Mouse (Mus musculus): ENCODE measurements around the gene Tmem127. TPM values are rescaled to one million over a fixed set of nuclear protein-coding genes. Genes with fewer than 3 reads are reported as not detected.
"Not testable (repeated sequence)": the region's sequence is repeated elsewhere in the genome, so short reads cannot be mapped to it uniquely, and the experiment has no call there.

Tmem127 gene
- 17.5 and 26.0 TPM in 2 replicates for total RNA-seq (2014; fragmentation: Nextera tagmentation)
- total RNA-seq (2017): 38.7 and 39.5 TPM in 2 replicates

DNA sequence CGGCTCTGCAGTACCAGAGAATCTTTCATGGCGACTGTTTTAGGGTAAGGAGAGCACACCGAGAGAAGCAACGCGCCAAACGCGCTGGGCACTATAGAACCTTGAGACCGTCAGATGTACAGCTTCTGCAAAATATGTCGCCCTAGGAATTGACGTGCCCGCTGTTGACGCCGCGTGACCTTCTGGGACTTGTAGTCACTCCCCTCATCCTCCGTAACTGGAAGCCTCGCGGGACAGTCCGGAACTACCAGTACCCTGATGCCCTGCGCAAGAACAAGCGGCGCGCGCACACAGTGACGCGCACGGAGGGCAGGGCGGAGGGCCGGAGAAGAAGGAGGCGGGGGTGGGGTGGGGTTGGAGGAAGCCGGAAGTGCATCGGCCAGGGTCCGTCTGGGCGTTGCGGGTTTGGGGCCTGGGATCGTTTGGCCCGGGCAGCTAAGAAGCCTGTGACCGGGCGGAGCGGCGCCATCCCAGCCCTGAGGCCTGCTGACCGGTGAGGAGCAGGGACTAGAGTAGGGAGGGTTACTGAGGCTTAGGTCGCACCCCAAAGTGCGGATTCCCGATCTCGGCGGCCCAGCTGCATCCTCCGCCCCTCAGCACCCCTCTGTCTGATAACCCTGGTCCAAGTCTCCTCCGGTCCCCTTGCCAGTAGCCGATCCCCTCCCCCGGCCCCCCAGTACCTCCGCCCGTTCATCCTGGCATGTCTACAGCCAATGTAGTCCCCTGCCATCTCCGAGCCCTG lies at the start of gene Tmem127, which contains the start of gene Ciao1:
Gene Tmem127 (plus strand): TSS at position 317 of the 742 bp plus-strand sequence.
Gene Ciao1 (minus strand): TSS at position 225 of the 742 bp plus-strand sequence.
- peak; percentile 89 for ATAC-seq (replicated peaks; ENCODE audit: low FRiP score, low TSS enrichment, poor library complexity, severe bottlenecking)

DNA sequence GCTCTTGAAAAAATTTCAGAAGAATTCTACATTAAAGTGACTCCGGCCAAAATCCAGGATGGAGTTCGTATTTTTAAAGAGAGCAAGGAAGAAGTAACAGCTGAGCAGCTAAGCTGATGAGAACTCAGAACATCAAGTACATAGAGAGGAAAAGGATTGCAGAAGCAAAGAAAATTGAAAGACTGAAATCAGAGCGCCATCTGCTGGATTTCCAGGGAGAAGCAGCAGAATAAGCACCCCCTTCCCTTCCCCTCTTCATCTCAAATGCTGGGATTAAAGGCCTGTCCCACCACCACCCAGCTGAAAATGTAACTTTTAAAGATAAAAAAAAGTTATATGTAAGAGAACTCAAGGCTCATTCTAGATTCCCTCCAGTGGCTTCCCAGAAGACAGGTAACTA lies 42.8 kb upstream of the Tmem127 start:
- 0 out of 2 replicates have a peak, but pooled peaks have one; percentile 23 for ATAC-seq (replicated peaks; ENCODE audit: low FRiP score, low TSS enrichment, poor library complexity, severe bottlenecking)

DNA sequence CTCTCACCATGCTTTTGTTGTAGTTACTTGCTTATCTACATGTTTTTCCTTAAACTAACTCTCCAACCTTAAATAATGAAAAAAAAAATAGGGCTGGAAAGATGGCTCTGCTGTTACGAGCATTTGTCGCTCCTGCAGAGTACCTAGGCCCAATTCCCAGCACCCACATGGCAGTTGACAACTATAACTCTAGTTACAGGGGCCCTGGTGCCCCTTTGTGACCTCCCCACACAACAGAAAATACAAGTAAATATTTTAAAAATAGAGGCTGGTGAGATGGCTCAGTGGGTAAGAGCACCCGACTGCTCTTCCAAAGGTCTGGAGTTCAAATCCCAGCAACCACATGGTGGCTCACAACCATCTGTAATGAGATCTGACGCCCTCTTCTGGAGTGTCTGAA lies 41.8 kb upstream of the Tmem127 start:
- ATAC-seq (replicated peaks; ENCODE audit: low FRiP score, low TSS enrichment, poor library complexity, severe bottlenecking): not testable (repeated sequence)

DNA sequence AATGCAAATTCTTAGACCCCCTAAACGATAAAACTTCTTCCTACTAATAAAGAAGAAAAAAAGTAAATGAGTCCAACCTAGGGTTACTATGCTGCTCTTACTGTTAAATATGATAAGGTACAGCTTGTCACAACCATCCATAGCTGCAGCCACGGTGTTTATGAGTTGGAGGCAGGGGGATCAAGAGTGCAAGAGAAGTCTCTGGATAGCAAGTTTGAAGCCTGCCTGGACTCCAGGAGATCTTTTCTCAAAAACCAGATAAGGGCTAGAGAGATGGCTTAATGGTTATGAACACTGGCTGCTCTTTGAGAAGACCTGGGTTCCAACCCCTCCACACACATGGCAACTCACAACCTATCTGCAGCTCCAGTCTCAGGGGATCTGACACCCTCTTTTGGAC lies 40.8 kb upstream of the Tmem127 start:
- no peak for ATAC-seq (replicated peaks; ENCODE audit: low FRiP score, low TSS enrichment, poor library complexity, severe bottlenecking)

DNA sequence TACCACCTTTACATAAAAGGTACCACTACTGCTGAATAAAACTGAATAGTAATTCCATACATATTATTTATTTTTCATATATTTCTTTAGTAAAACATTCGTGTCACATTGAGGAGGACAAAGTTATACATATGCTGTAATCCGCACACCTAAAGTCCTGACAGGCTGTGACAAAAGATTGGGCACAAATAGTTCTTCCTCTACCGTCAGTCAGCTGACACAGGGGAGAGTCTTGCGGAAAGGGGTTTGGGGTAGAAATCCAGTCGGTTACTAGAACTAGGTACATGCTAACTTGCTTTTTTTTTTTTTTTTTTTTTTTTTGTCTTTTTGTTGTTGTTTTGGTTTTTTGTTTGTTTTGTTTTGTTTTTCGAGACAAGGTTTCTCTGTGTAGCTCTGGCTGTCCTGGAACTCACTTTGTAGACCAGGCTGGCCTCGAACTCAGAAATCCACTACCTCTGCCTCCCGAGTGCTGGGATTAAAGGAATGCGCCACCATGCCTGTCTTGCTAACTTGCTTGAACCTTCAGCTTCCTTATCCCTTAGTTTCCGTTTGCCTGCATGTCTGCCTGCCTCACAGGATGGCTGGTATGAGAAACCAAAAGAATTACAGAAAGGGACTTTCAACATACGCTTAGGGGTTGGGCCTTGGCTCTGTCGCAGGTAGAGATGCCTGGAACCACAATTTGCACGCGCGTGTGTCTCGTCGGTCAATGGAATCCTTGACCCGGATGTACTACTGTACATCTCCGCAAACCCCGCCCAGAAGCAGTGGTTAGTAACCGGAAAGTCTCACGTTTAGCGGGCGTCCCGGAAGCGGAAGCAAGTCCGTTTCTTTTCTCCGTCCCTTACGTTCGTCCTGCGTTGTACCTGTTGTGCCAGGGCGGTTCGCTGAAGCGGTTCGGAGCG lies 39.9 kb upstream of the Tmem127 start, which contains the start of the genes 1810024B03Rik and Snrnp200:
Gene 1810024B03Rik (minus strand): TSS at position 734 of the 905 bp plus-strand sequence.
Gene Snrnp200 (plus strand): TSS at position 840 of the 905 bp plus-strand sequence.
- ATAC-seq (replicated peaks; ENCODE audit: low FRiP score, low TSS enrichment, poor library complexity, severe bottlenecking): peak; percentile 96

DNA sequence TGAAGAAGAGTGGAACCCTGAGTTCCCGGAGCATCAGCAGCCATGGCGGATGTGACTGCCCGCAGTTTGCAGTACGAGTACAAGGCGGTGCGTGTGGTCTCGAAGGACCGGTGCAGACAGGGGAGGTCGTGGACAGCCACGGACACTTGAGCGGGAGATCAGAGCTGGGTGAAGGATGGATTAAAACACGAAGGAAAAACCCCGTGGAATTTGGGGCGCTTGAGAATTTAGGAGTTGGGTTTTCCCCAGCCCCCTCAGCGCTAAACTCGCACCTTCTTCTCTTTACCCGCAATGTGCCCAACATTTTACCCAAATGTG lies 39.3 kb upstream of the Tmem127 start:
- no peak for ATAC-seq (replicated peaks; ENCODE audit: low FRiP score, low TSS enrichment, poor library complexity, severe bottlenecking)

DNA sequence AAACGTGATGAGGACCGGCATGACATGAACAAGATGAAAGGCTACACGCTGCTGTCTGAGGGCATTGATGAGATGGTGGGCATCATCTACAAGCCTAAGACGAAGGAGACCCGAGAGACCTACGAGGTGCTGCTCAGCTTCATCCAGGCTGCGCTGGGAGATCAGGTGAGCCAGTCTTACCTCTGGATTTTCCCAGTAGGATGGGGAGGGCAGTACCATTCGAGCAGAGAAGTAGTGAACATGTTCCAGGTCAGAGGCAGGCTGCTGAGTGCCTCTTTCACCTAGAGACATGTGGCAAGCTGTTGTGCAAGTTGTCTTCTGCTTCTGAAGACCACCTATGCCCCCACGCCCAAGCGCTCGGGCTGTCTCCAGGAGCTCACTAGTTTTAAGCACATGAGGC lies 37.0 kb upstream of the Tmem127 start:
- ATAC-seq (replicated peaks; ENCODE audit: low FRiP score, low TSS enrichment, poor library complexity, severe bottlenecking): no peak

DNA sequence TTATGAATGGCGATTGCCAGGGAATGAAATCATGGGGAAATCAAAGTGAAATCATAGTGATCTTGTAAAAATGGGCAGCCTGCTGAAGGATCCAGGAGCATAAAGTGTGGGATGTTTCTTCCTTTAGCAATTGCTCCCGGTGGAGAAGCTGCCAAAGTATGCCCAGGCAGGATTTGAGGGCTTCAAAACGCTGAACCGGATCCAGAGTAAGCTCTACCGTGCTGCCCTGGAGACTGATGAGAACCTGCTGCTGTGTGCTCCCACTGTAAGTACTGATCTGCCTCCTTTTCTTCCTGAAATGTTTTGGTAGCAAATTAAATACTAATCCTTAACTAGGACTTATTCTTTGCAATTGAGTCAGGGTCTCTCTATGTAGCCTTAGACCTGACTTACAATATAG lies 30.0 kb upstream of the Tmem127 start:
- no peak for ATAC-seq (replicated peaks; ENCODE audit: low FRiP score, low TSS enrichment, poor library complexity, severe bottlenecking)

DNA sequence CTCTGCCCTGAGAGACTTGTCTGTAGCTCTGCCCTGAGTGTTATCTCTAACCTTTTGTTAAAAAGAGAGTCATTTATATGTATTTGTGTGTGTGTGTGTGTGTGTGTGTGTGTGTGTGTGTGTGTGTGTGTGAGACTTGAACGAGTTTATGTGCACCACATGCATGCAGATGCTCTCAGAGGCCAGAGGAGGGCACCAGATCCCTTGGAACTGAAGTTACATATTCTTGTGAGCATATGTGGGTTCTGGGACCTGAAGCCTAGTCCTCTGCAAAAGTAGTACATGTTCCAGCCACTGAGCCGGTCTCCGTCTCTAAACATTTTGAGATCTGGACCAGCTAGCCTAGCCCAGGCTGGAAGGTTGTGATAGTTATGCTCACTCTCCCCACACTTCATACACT lies 22.4 kb upstream of the Tmem127 start:
- ATAC-seq (replicated peaks; ENCODE audit: low FRiP score, low TSS enrichment, poor library complexity, severe bottlenecking): no peak

DNA sequence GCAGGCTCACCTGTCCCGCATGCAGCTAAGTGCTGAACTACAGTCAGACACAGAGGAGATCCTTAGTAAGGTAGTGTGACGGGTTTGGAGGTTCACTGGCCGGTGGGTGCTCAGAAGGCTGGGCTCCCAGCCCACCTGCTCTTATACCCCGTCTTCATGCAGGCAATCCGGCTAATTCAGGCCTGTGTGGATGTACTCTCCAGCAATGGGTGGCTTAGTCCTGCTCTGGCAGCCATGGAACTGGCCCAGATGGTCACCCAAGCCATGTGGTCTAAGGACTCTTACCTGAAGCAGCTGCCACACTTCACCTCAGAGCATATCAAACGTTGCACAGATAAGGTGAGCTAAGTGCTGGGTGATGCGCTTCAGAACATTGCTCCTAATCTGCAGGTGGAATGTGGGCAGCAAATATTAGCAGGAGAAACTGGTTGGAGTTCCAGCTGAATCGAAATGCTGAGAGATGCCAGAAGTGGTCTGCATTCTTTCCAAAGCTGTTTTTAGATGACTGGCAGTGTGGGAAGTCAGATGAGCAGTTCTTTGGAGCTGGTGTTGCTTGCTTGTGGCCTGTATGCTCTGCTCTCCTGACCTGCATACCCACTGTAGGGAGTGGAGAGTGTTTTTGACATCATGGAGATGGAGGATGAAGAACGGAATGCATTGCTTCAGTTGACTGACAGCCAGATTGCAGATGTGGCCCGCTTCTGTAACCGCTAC lies 9.7 kb upstream of the Tmem127 start:
- ATAC-seq (replicated peaks; ENCODE audit: low FRiP score, low TSS enrichment, poor library complexity, severe bottlenecking): no peak

DNA sequence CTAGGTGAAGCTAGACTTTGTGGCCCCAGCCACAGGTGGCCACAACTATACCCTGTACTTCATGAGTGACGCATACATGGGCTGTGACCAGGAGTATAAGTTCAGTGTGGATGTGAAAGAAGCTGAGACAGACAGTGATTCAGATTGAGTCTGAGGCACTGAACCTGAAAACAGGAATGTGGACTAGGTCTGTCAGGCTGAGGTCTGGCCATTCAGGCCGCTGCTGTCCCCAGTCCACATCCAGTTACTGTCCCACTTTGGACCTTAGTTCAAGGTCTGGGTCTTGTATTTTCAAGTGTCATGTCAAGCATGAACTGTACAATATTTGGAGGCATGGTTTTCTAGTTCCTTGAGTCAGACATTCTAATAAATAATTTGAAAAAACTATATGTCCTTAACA lies 7.6 kb upstream of the Tmem127 start:
- ATAC-seq (replicated peaks; ENCODE audit: low FRiP score, low TSS enrichment, poor library complexity, severe bottlenecking): no peak

DNA sequence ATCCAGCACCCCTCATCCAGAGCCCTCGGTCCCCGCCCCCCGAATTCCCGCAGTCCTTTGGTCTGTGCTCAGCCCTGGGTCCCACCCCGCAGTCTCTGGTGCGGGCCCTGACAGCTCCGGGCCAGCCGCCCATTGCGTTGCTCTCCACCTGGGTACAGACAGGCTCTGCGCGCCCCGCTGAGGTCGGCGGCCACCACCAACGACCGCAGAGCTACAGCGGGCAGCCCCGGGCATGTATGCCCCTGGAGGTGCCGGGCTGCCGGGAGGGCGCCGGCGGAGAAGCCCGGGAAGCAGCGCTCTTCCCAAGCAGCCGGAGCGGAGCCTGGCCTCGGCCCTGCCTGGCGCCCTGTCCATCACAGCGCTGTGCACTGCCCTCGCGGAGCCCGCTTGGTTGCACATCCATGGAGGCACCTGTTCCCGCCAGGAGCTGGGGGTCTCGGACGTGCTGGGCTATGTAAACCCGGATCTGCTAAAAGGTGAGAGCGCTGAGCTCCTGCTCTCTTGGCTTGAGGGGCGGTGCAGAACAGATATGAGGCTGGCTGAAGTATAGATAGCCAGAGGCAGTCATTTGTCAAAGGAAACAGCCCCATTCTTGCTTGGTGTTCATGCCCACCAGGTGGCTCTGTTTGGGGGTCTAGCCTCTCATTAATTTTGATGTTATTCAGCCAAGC lies 761 bp downstream of the Tmem127 start:
- ATAC-seq (replicated peaks; ENCODE audit: low FRiP score, low TSS enrichment, poor library complexity, severe bottlenecking): peak; percentile 41

DNA sequence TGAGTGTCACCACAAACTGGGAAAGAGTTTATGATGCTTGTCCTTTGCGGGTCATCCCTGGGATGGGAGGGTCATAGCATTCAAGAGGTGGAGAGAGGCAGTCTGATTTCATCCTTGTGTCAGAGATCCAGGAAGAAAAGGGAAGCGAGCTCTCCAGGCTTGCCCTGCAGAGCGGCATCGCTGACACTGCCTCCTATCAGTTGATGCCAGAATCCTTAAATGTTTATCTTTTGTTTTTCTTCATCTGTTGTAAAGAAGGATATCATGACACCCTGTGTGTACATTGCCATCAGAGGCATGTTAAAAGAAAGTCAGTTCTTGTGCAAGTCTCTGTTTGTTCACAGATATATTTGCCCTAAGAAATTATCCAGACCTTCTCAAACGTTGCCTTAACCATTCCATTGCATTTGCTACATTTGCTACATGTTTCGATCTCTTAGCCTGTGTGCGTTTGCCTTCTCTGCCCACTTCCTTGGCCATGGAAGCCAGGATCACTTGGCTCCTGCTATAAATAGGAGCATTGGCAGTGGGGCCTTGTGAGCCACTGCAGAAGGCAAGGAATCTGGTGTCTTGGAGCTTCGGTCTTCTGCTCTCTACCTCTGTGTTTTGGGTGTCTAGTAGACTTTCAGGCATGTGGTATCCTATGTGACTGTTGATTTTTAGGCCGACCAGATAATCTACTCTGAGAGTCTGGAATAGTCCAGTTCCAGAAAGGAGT lies 2.7 kb downstream of the Tmem127 start:
- 0 out of 2 replicates have a peak, but pooled peaks have one; percentile 5 for ATAC-seq (replicated peaks; ENCODE audit: low FRiP score, low TSS enrichment, poor library complexity, severe bottlenecking)

DNA sequence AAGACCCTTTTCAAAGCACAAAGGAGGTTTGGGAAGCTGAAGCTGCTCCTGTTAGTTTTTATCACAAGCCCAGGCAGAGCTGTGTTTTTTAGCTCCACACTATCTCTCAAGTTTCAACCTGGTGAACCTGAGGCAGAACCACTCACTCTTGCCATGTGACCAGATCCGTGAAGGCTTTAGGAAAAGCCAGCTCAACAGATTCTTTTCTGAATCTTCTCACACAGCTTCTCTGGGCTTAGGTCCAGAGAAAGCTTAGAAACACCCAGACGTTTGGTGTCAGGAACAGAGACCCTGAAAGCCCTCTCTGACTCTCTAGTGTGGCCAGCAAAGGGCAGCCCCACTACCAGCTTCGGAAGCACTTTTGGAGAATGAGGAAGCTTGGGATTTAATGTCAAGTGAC lies 3.7 kb downstream of the Tmem127 start:
- no peak for ATAC-seq (replicated peaks; ENCODE audit: low FRiP score, low TSS enrichment, poor library complexity, severe bottlenecking)

DNA sequence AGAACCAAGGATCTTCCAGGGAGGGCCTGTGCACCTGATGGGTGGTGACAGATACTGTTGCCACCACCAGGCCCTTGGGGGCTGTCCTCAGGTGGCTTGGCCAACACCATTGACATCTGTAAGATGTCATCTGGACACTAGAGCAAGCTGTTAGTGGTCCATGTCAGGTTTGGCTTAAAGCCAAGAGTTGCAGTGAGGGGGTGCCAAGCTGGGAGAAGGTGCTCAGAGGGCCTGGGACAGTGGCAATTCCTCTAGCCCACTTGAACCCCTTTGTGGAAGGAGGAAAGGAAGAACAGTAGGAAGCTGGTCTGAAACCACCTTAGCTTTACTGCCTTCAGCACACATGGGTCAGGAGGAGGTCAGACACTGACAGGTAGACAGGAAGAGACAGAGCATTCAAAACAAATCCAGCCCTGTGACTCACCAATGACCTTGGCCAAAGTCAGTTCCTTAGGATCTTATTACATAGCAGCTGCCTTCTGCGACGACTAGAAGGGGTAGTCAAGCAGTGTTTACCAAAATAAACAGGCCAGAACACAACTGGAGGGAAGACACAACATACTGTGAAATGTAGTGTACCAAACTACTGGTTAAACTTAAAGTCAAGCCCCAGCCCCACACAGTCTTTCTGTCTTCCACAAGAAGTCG lies 4.3 kb downstream of the Tmem127 start:
- ATAC-seq (replicated peaks; ENCODE audit: low FRiP score, low TSS enrichment, poor library complexity, severe bottlenecking): no peak

DNA sequence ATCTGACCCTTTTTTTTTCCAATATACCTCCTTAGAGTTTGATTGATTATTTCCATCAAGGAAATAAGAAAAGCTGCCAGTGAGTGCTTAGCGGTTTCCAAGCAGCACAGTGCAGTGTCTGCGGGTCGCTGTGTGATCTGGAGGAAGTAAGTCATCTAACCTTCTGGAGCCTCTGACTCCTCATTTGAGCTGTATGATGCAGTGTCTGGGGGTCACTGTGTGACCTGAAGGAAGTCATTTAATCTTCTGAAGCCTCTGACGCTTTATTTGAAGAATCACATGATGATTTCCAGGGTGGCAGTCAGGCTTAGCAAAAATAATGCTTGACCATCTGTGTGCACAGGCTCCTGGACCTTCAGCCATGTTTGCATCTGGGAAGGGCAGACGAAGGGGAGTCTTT lies 5.1 kb downstream of the Tmem127 start:
- no peak for ATAC-seq (replicated peaks; ENCODE audit: low FRiP score, low TSS enrichment, poor library complexity, severe bottlenecking)

DNA sequence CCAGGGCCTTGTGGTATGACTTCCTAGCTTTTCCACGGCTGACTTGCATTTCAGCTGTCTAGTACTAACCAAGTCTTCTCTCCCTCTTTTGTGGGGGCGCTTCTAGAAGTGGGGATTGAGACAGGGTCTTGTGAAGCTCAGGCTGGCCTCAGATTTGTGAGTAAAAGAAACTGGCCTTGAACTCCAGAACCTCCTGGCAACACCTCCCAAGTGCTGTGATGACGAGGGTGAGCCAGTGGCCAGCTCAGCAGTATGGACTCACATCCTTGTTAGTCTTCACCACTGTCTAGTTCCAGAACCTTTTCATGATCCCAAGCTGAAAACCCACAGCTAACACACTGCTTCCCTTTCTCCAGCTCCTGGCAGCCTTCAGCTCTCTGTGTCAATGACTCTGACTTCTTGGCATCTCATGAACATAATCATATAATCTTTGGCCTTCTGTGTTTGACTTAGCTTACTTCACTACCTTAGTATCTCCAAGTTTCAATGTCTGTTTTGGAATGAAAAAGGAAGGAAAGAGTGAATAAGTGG lies 7.0 kb downstream of the Tmem127 start:
- ATAC-seq (replicated peaks; ENCODE audit: low FRiP score, low TSS enrichment, poor library complexity, severe bottlenecking): no peak

DNA sequence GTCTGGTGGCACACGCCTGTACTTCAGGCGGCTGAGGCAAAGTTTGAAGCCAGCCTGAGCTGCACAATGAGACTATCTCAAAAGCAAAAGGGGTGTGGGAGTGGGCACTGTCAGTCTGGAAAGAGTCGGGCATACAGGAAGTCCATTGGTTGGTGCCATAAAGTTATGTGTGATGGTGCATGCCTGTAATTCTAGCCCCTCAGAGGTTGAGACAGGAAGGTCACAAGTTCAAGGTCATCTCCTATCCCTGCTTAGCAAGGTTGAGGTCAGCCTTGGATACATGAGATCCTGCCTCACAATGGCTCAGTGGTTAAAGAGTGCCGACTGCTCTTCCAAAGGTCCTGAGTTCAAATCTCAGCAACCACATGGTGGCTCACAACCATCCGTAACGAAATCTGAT lies 7.6 kb downstream of the Tmem127 start:
- no peak for ATAC-seq (replicated peaks; ENCODE audit: low FRiP score, low TSS enrichment, poor library complexity, severe bottlenecking)
